Mouse (Mus musculus): ENCODE results near the gene Rnf183. TPM values are rescaled to one million over a fixed set of nuclear protein-coding genes. Genes with fewer than 3 reads are reported as not detected.

Gene Rnf183
- polyA plus RNA-seq, 1 experiment from 2014 or later = not detected

DNA sequence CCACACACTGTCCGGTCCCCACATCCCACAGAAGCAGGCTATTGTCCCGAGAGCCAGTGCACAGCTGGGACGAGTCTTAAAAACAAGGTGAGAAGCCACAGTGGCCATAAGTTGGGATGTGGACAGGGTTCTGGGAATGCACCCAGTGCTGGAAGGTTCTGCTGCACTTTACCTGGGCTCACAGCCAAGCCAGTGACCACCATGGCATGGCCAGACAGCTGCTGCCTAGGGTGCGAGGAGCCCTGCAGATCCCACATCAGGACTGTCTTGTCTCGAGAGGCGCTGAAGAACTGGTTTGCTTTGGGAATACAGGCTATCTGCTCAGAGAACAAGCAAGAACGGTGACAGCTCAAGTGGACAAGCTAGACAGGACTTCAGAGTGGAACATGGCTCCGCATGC is 25.3 kb upstream of the Rnf183 start:
- no peaks in the 10 kb centered on the region for H3K27me3 ChIP-seq
- no peaks in the 10 kb centered on the region for H3K9me3 ChIP-seq
- 93% methylated on average over 8 of the region's 8 CpGs for WGBS
- no peak overlapping the region for H3K9ac ChIP-seq
- no peak overlapping the region for H3K27ac ChIP-seq
- no peak for ATAC-seq (ENCODE audit: low FRiP score, low read depth)
- H3K4me3 ChIP-seq = no peak overlapping the region
- H3K36me3 ChIP-seq = peaks cover 2% of the 10 kb centered on the region; the same call in 1 of the 2 replicates
- no peak overlapping the region for H3K4me2 ChIP-seq (replicated peaks)
- H3K4me1 ChIP-seq = no peaks in the 10 kb centered on the region

DNA sequence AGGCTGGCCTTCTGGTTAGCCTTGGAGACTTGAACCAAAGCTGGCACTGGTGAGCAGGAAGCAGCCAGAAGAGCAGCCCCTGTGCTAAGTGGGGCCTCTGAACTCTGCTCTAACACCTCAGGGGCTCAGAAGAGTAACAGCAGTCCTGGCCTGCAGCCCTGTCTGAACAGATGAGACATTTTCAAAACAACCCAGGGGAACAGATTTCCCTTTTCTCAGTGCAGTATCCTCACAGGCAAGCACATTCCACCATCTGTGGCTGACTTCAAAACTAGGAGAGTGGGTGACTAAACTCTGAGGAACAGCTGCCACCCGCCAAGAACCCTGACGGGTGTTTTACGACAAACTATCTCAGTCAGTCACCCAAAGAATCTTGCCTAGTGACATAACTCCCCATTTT is 24.0 kb upstream of the Rnf183 start:
- no peak overlapping the region for H3K4me2 ChIP-seq (replicated peaks)
- peaks cover 2% of the 10 kb centered on the region; the same call in 1 of the 2 replicates for H3K36me3 ChIP-seq
- no peak overlapping the region for H3K4me3 ChIP-seq
- WGBS = 67% methylated on average over 3 of the region's 3 CpGs
- no peaks in the 10 kb centered on the region for H3K27me3 ChIP-seq
- 0 out of 2 replicates have a peak overlapping the region, but pooled peaks have one; percentile 1 for H3K9ac ChIP-seq
- H3K27ac ChIP-seq = no peak overlapping the region
- no peaks in the 10 kb centered on the region for H3K4me1 ChIP-seq
- no peak for ATAC-seq (ENCODE audit: low FRiP score, low read depth)
- H3K9me3 ChIP-seq = no peaks in the 10 kb centered on the region

DNA sequence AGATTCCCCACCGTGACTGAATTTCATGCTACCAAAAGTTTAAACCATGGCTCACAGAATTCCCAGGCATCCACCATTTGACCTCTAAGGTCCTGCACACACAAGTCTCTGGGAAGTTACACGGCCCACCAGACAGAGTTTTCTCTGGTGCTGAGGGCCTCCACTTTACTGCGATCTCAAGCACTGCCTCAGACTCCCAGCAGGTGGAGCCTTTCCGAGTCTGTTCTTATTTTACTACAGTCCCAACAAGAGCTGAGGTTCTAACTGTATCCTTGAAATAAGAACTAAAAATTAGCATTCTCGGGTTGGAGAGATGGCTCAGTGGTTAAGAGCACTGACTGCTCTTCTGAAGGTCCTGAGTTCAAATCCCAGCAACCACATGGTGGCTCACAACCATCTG is 19.9 kb upstream of the Rnf183 start:
- Histone ChIP-seq H3K27me3 (no peaks in the 10 kb centered on the region), H3K4me2 (replicated peaks) (no peak overlapping the region), H3K36me3 (no peaks in the 10 kb centered on the region), H3K4me3 (no peak overlapping the region), H3K4me1 (no peaks in the 10 kb centered on the region), H3K9ac (no peak overlapping the region), H3K9me3 (no peaks in the 10 kb centered on the region), H3K27ac (no peak overlapping the region)
- WGBS = 54% methylated on average over 5 of the region's 5 CpGs
- peak; percentile 52 for ATAC-seq (ENCODE audit: low FRiP score, low read depth)

DNA sequence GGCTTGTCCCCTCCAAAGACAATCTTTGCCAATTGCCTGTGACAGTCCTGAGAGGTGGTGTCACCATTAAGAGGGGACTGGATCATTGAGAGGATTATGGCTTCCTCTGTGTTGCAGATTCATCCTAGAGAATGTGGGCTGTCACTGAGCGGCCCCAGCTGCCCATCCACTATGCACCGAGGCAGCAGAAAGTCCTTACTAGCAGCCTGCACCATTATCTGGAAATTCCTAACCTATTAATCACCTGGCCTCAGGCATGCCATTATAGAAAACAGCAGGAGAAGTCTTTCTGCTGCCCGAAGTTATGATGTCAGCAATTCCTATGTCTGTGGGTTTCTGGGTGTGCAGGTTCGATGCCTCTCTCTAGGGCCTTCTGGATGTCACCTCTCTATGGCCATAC is 5.9 kb upstream of the Rnf183 start:
- no peak overlapping the region for H3K4me2 ChIP-seq (replicated peaks)
- H3K9ac ChIP-seq = no peak overlapping the region
- H3K4me3 ChIP-seq = no peak overlapping the region
- no peaks in the 10 kb centered on the region for H3K4me1 ChIP-seq
- WGBS = 56% methylated on average over 4 of the region's 4 CpGs
- no peak overlapping the region for H3K27ac ChIP-seq
- H3K9me3 ChIP-seq = no peaks in the 10 kb centered on the region
- no peaks in the 10 kb centered on the region for H3K27me3 ChIP-seq
- no peak for ATAC-seq (ENCODE audit: low FRiP score, low read depth)
- H3K36me3 ChIP-seq = no peaks in the 10 kb centered on the region

DNA sequence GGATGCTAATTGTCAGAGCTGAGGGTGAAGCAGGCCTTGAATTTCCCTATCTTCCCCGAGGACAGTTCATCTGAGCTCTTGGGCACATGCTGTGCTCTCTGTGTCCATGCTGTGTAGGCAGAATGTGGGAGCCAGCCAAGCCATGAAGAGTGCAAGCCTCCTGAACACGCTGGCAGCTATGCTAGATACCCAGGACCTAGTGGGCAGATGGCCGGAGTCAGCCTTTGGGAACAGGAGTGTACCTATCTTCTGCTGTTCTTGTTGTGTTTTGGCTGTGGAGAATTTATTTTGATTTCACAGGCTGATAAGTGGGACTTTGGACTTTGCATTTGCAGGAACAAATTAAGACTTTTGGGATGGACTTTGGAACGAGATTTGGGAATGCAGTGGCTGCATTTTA is 5.5 kb upstream of the Rnf183 start:
- Histone ChIP-seq H3K4me1 (no peaks in the 10 kb centered on the region), H3K4me3 (no peak overlapping the region), H3K27me3 (no peaks in the 10 kb centered on the region), H3K9ac (no peak overlapping the region), H3K4me2 (replicated peaks) (no peak overlapping the region), H3K36me3 (no peaks in the 10 kb centered on the region), H3K9me3 (no peaks in the 10 kb centered on the region), H3K27ac (no peak overlapping the region)
- WGBS = 76% methylated on average over 4 of the region's 4 CpGs
- ATAC-seq (ENCODE audit: low FRiP score, low read depth) = no peak

DNA sequence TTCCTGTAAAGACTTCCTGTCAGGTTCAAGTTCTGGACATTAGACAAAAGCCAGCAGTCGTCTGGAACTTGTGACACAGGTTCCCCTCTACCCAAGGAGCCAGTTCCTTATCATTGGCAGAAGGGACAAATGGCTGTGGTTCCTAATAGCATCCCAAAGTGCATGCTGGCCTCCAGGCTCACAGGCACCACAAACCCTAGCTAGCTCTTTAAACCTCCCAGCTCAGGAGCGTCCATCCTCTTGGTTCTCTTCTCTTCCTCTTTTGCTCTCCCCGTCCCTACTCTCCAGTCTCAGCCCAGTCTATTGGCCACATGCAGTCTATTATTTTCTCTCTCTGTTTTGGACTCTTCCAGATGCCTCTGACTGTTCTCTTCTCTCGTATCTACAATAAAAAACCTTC is 4.7 kb upstream of the Rnf183 start:
- no peaks in the 10 kb centered on the region for H3K27me3 ChIP-seq
- H3K4me3 ChIP-seq = no peak overlapping the region
- 60% methylated on average over 4 of the region's 4 CpGs for WGBS
- no peak for ATAC-seq (ENCODE audit: low FRiP score, low read depth)
- no peak overlapping the region for H3K9ac ChIP-seq
- H3K4me2 ChIP-seq (replicated peaks) = no peak overlapping the region
- no peaks in the 10 kb centered on the region for H3K36me3 ChIP-seq
- H3K4me1 ChIP-seq = no peaks in the 10 kb centered on the region
- no peaks in the 10 kb centered on the region for H3K9me3 ChIP-seq
- no peak overlapping the region for H3K27ac ChIP-seq

DNA sequence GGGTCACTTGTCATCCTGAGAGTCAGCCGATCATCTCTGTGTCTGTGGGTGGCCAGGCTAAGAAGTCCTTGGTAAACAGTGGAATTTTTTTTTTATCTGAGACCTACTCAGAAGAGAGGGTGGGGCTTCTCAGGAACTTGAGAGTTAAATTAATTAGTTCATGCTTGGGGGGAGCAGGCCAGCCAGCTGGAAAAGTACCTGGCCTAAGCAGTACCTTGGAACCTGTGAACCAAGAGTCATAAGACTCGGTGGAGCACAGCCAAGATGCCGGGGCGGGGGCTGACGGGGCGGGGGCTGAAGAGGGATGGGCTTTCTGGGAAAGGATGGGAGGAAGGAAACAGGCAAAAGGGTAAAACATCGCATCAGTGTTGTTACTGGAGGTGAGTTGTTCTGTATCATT is 2.8 kb upstream of the Rnf183 start:
- Histone ChIP-seq H3K4me2 (replicated peaks) (no peak overlapping the region), H3K4me1 (no peaks in the 10 kb centered on the region), H3K27me3 (no peaks in the 10 kb centered on the region), H3K36me3 (no peaks in the 10 kb centered on the region), H3K4me3 (no peak overlapping the region), H3K9me3 (no peaks in the 10 kb centered on the region), H3K9ac (no peak overlapping the region), H3K27ac (no peak overlapping the region)
- 82% methylated on average over 7 of the region's 7 CpGs for WGBS
- ATAC-seq (ENCODE audit: low FRiP score, low read depth) = no peak

DNA sequence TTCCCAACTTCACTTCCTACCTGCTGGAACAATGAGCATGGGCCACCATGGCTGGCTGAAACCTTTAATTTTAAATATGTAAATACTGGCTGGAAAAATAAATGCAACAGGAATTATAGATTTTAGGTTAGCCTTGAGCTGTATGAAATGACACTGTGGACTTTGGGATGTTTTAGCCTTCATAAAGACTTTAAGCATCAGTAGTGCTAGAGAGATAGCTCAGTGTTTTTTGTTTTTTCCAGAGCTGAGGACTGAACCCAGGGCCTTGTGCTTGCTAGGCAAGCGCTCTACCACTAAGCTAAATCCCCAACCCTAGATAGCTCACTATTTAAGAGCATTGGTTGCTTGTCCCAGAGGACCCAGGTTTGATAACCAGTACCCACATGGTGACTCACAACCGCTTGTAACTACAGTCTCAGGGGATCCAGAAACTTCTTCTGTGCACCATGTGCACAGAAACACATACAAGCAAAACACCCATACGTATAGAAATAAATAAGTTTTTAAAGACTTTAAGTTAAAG is 2.3 kb upstream of the Rnf183 start:
- Histone ChIP-seq H3K27ac (no peak overlapping the region), H3K4me1 (no peaks in the 10 kb centered on the region), H3K36me3 (no peaks in the 10 kb centered on the region), H3K4me3 (no peak overlapping the region), H3K27me3 (no peaks in the 10 kb centered on the region), H3K4me2 (replicated peaks) (no peak overlapping the region), H3K9ac (no peak overlapping the region), H3K9me3 (no peaks in the 10 kb centered on the region)
- WGBS = 91% methylated on average over 3 of the region's 3 CpGs
- no peak for ATAC-seq (ENCODE audit: low FRiP score, low read depth)

DNA sequence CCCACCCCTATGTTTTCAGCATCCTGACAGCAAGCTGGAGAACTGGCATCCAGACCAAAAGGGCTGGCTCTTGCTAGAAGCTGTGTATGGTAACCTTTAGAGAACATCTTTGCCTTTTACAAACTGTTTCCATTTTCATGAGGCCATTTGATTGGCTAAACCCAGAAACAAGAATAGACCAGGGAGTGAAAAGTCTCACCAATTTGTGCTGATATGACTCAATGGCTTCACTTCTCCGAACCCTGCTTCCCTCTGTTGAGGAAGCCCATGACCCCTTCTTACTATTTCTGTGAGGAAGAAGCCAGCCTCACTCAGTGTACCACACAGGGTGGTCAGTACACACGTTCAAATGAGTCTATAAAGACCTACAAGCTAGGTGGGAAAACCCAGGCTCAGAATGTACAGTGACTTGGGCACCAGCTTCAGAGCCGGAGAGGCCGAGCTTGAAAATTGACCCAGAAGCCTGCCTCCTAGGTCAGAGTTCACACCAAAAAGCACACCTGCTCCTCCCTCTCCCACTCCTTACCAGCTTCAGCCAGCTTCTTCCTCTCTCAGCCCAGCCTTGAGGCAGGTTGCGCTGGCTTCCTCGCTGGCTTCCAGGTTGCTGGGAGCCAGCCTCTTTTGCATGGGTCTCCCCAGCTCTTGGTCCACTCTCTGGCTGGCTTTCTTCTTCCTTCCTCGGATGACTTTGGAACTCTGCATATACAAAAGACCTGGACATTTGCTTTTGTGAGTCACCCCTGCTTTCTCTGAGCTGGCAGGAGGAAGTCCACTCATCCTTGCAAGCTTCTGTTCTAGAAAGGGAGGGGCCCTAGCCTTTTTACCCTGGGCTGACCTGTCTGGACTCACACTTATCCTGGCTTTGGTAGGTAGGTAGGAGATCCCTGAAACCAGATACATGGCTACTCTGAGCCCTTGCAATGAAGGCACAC is 847 bp downstream of the Rnf183 start:
- 75% methylated on average over 7 of the region's 7 CpGs for WGBS
- no peak for ATAC-seq (ENCODE audit: low FRiP score, low read depth)
- H3K4me3 ChIP-seq = no peak overlapping the region
- no peak overlapping the region for H3K9ac ChIP-seq
- no peak overlapping the region for H3K4me2 ChIP-seq (replicated peaks)
- H3K9me3 ChIP-seq = no peaks in the 10 kb centered on the region
- no peaks in the 10 kb centered on the region for H3K36me3 ChIP-seq
- H3K4me1 ChIP-seq = no peaks in the 10 kb centered on the region
- no peaks in the 10 kb centered on the region for H3K27me3 ChIP-seq
- H3K27ac ChIP-seq = no peak overlapping the region

DNA sequence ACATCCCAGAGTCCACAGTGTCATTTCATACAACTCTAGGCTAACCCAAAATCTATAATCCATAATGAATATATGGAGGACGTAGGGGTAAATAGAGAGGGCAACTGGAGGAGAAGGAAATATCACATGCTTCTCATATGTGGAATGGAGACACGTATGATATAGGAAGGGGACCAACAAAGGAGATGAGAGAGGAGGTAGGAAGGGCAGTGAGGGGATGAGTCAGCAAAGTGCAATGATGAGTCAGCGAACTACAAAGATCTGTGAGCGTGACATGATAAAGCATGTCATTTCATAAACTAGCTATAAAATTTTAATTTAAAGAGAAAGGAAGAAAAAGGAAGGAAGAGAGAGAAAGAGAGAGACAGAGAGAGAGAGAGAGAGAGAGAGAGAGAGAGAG is 3.5 kb downstream of the Rnf183 start:
- no peaks in the 10 kb centered on the region for H3K9me3 ChIP-seq
- H3K27ac ChIP-seq = no peak overlapping the region
- H3K4me2 ChIP-seq (replicated peaks) = no peak overlapping the region
- 85% methylated on average over 4 of the region's 4 CpGs for WGBS
- H3K4me1 ChIP-seq = no peaks in the 10 kb centered on the region
- H3K9ac ChIP-seq = no peak overlapping the region
- ATAC-seq (ENCODE audit: low FRiP score, low read depth) = no peak
- no peaks in the 10 kb centered on the region for H3K27me3 ChIP-seq
- no peak overlapping the region for H3K4me3 ChIP-seq
- no peaks in the 10 kb centered on the region for H3K36me3 ChIP-seq

DNA sequence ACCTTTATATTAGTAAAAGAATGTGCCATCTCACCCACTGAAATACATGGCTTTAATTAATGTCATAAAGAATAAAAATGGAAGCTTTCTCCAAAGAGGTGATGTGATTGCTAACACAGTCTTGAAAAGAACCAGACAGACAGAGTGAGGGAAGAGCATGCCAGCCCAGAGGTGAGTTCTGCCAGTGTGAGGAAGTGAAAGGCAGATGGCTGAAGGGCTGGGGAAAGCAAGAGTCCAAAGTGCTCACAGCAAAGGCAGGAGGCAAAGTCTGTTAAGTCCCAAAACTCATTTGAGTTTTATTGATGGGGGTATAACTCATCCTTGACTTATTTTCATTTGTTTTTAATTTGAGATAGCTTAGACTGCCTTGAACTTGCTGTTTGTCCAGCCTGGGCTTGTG is 4.4 kb downstream of the Rnf183 start:
- H3K4me2 ChIP-seq (replicated peaks) = no peak overlapping the region
- H3K9ac ChIP-seq = no peak overlapping the region
- H3K4me1 ChIP-seq = no peaks in the 10 kb centered on the region
- H3K9me3 ChIP-seq = no peaks in the 10 kb centered on the region
- H3K36me3 ChIP-seq = peaks cover 5% of the 10 kb centered on the region; the same call in 1 of the 2 replicates
- no peak overlapping the region for H3K27ac ChIP-seq
- no peak for ATAC-seq (ENCODE audit: low FRiP score, low read depth)
- H3K27me3 ChIP-seq = no peaks in the 10 kb centered on the region
- no peak overlapping the region for H3K4me3 ChIP-seq

DNA sequence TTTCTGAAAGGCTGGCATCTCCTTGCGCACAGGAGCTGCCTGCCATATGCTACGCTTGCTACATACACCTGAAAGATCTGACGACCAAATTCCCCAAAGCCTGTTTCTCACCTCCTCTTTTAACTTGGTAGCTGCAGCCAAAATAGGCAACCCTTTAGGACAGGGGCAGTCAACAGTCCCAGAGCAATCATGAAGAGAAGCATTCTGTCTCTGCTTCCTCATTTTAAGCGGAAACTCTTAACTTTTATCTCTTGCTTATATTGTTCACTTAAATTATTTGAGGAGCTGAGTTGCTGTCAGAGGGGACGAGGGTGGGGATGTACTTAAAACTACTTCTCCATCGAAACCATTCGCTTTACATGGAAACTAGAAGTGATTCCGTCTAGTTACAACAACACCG is 5.4 kb downstream of the Rnf183 start:
- 82% methylated on average over 9 of the region's 9 CpGs for WGBS

More for the DNA sequence above, 5.4 kb downstream of the Rnf183 start:
- Histone ChIP-seq H3K4me3 (no peak overlapping the region), H3K27ac (no peak overlapping the region), H3K4me1 (no peaks in the 10 kb centered on the region), H3K27me3 (no peaks in the 10 kb centered on the region), H3K9ac (no peak overlapping the region), H3K9me3 (no peaks in the 10 kb centered on the region), H3K36me3 (peaks cover 16% of the 10 kb centered on the region), H3K4me2 (replicated peaks) (no peak overlapping the region)
- ATAC-seq (ENCODE audit: low FRiP score, low read depth) = no peak
